Mouse (Mus musculus): ENCODE measurements around the gene Fbh1.
"Not testable (repeated sequence)": the region's sequence is repeated elsewhere in the genome, so short reads cannot be mapped to it uniquely, and the experiment has no call there.

DNA sequence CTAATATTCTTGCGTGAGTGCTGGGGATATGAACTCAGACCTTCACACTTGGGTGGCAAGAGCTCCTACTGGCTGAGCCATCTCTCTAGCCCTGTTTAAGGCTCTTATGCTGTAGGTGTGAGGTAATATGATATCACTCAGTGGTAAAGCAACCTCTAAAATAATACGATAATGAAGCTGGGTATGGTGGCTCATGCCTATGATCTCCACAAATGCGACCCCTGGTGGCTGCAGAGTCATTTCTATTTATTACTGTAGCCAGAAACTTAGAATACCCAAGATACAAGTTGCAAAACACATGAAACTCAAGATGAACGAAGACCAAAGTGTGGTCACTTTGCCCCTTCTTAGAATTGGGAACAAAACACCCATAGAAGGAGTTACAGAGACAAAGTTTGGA lies 67.3 kb downstream of the Fbh1 start:
- peak; percentile 64 for TF ChIP-seq CTCF (IDR thresholded peaks at IDR 0.05; ENCODE audit: low read depth)
- TF ChIP-seq EP300 (IDR thresholded peaks at IDR 0.05; ENCODE audit: low read depth): not testable (repeated sequence)

Data from liver, postnatal 0 days (tissue).